Mouse (Mus musculus) myocyte (in vitro differentiated cells): ENCODE measurements at regions not wholly inside any gene's neighbourhood (a gene's known extent, or its start where the extent isn't known, plus 50 kb on each side); places are given as distances from the start of the nearest gene placed in this dataset.

Experiments
- H3K27me3 ChIP-seq: one replicate; pipeline ENCODE4 v1.6.1; 2011; ENCODE audit not compliant: control insufficient read depth, insufficient read depth, insufficient read length
- H3K36me3 ChIP-seq: one replicate; pipeline ENCODE4 v1.6.1; 2011; ENCODE audit not compliant: control insufficient read depth, insufficient read depth
- H3K4me2 ChIP-seq: one replicate; pipeline ENCODE4 v1.6.1; 2011; ENCODE audit warnings: low read depth, control low read depth
- H3K4me3 ChIP-seq: one replicate; pipeline ENCODE4 v1.5.1; 2011; ENCODE audit warnings: mild to moderate bottlenecking, control low read depth, moderate library complexity
- H3K79me2 ChIP-seq: one replicate; pipeline ENCODE4 v1.6.1; 2011; ENCODE audit not compliant: control insufficient read depth, insufficient read depth
- H3ac ChIP-seq: one replicate; pipeline ENCODE4 v1.6.1; 2011; ENCODE audit not compliant: control insufficient read depth, insufficient read length
- CEBPB ChIP-seq: IDR thresholded peaks from 2 replicates; pipeline ENCODE4 v1.6.1; 2011; ENCODE audit warnings: mild to moderate bottlenecking, moderate library complexity; ENCODE audit not compliant: poor library complexity, insufficient read depth, severe bottlenecking
- E2F4 ChIP-seq: IDR thresholded peaks from one replicate; pipeline ENCODE4 v1.6.1; 2011; ENCODE audit warnings: mild to moderate bottlenecking, control low read depth, moderate library complexity; ENCODE audit not compliant: insufficient read depth
- MAX ChIP-seq: IDR thresholded peaks from one replicate; pipeline ENCODE4 v1.6.1; 2011; ENCODE audit warnings: low read depth, mild to moderate bottlenecking, control low read depth
- MYOD1 ChIP-seq, 3 experiments: IDR thresholded peaks; one replicate each; pipeline ENCODE4 v1.6.1; 2011; ENCODE audit warnings: control low read depth in 2 of 3, low read depth in 2 of 3, mild to moderate bottlenecking in 2 of 3, moderate library complexity in 1 of 3; ENCODE audit not compliant: insufficient read length in 2 of 3, control insufficient read depth in 1 of 3
- MYOG ChIP-seq, 3 experiments: IDR thresholded peaks; one replicate each; pipeline ENCODE4 v1.6.1; 2011; ENCODE audit warnings: control low read depth in 2 of 3, low read depth in 2 of 3, mild to moderate bottlenecking in 2 of 3; ENCODE audit not compliant: insufficient read length in 2 of 3, control insufficient read depth in 1 of 3, insufficient read depth in 1 of 3
- POLR2A ChIP-seq: IDR thresholded peaks from one replicate; pipeline ENCODE4 v1.6.1; 2011; ENCODE audit warnings: low read depth, mild to moderate bottlenecking, control low read depth, moderate library complexity; ENCODE audit not compliant: insufficient read length
- POLR2AphosphoS2 ChIP-seq: IDR thresholded peaks from one replicate; pipeline ENCODE4 v1.6.1; 2011; ENCODE audit warnings: low read depth, control low read depth; ENCODE audit not compliant: insufficient read length
- REST ChIP-seq: IDR thresholded peaks from one replicate; pipeline ENCODE4 v1.6.1; 2011; ENCODE audit warnings: mild to moderate bottlenecking, control low read depth, moderate library complexity; ENCODE audit not compliant: insufficient read depth, insufficient read length
- SRF ChIP-seq: IDR thresholded peaks from one replicate; pipeline ENCODE4 v1.6.1; 2011; ENCODE audit warnings: low read depth; ENCODE audit not compliant: control insufficient read depth, insufficient read length
- TCF12 ChIP-seq: IDR thresholded peaks from one replicate; pipeline ENCODE4 v1.6.1; 2011; ENCODE audit warnings: mild to moderate bottlenecking, control low read depth; ENCODE audit not compliant: poor library complexity, insufficient read depth, severe bottlenecking
- TCF3 ChIP-seq: IDR thresholded peaks from one replicate; pipeline ENCODE4 v1.6.1; 2011; ENCODE audit warnings: low read depth, control low read depth; ENCODE audit not compliant: insufficient read length
- USF1 ChIP-seq: IDR thresholded peaks from one replicate; pipeline ENCODE4 v1.6.1; 2011; ENCODE audit warnings: low read depth, mild to moderate bottlenecking, control low read depth, moderate library complexity

DNA sequence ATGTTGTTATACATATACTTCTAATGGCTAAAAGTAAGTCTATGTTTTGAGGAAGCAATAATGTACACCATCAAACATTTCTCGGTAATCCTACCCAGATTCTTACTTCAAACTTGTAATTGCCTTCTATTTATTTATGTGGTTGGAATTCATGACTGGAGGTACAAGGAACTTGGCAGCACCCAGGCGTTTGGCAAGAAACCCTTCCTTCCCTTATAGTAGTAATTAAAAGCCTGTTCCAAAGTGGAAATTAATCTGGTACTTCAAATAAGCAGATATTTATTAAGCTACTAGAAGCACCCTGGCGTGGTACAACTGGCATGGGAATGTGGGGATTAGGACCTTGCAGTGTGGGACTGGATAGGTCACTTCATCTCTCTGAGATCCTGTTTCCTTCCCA lies 322.9 kb upstream of the Rora start:
- Histone ChIP-seq H3K79me2 (no peaks in the 10 kb centered on the region), H3K36me3 (no peaks in the 10 kb centered on the region), H3ac (no peak overlapping the region), H3K4me3 (no peak overlapping the region), H3K27me3 (no peaks in the 10 kb centered on the region), H3K4me2 (no peak overlapping the region)
- TF ChIP-seq TCF12 (no peak), POLR2A (no peak), CEBPB (no peak), SRF (no peak), MAX (no peak), E2F4 (no peak), REST (no peak), MYOD1 (IDR thresholded peaks at IDR 0.05; ENCODE audit: control insufficient read depth in 1 of 3, insufficient read length in 2 of 3, low read depth in 2 of 3) (no peak), USF1 (no peak), MYOG (IDR thresholded peaks at IDR 0.05; ENCODE audit: control insufficient read depth in 1 of 3, insufficient read depth in 1 of 3, insufficient read length in 2 of 3, low read depth in 2 of 3) (no peak), POLR2AphosphoS2 (no peak), TCF3 (no peak)

DNA sequence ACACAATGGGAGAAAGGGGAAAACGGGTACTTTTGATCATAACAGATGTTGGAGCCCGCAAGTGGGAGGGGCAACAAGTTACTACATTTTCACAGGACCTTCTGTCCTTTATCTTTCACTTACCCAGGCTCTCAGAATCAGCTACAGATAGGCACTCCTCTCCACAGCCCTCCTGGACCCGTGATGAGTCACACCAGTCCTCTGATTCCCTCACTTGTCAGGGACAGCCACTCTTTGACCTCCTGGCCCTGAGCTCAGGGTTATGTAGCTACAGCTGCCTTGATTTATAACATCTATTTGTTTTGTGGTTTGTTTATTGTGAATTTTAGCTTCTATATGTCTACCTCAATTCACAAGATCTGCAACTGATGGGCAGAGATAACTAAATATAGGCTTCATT lies 312.7 kb upstream of the Rora start:
- Histone ChIP-seq H3K79me2 (no peaks in the 10 kb centered on the region), H3K36me3 (no peaks in the 10 kb centered on the region), H3ac (no peak overlapping the region), H3K4me3 (no peak overlapping the region), H3K4me2 (no peak overlapping the region), H3K27me3 (no peaks in the 10 kb centered on the region)
- no peak for TF ChIP-seq TCF12
- TF ChIP-seq USF1: no peak
- TF ChIP-seq MYOD1 (IDR thresholded peaks at IDR 0.05; ENCODE audit: control insufficient read depth in 1 of 3, insufficient read length in 2 of 3, low read depth in 2 of 3): no peak
- no peak for TF ChIP-seq CEBPB
- no peak for TF ChIP-seq POLR2AphosphoS2
- no peak for TF ChIP-seq SRF
- TF ChIP-seq MYOG (IDR thresholded peaks at IDR 0.05; ENCODE audit: control insufficient read depth in 1 of 3, insufficient read depth in 1 of 3, insufficient read length in 2 of 3, low read depth in 2 of 3): no peak
- no peak for TF ChIP-seq REST
- no peak for TF ChIP-seq POLR2A
- TF ChIP-seq TCF3: no peak

DNA sequence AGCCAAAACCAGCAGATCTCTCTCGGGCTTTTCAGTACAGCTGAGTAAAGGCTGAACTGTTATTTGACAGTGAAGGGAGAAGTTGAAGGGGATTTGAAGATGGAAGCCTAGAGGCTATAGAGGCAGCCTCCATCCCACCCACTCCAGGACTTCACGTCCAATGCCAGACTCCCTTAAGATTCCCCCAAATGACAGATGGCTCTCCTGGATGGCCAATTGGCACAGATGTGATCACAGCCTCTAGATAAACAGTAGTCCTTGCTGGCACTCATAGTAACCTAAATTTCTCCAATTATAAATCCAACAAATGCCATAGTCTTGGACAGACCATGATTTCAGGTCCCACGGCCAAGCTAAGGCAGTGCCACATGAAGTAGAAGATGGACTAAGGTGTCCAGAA lies 312.1 kb upstream of the Rora start:
- Histone ChIP-seq H3K4me2 (no peak overlapping the region), H3K36me3 (no peaks in the 10 kb centered on the region), H3K27me3 (no peaks in the 10 kb centered on the region), H3K4me3 (no peak overlapping the region), H3ac (no peak overlapping the region), H3K79me2 (no peaks in the 10 kb centered on the region)
- no peak for TF ChIP-seq MYOG (IDR thresholded peaks at IDR 0.05; ENCODE audit: control insufficient read depth in 1 of 3, insufficient read depth in 1 of 3, insufficient read length in 2 of 3, low read depth in 2 of 3)
- TF ChIP-seq TCF3: no peak
- no peak for TF ChIP-seq MAX
- TF ChIP-seq E2F4: no peak
- no peak for TF ChIP-seq CEBPB
- TF ChIP-seq POLR2AphosphoS2: no peak
- TF ChIP-seq POLR2A: no peak
- no peak for TF ChIP-seq REST
- TF ChIP-seq MYOD1 (IDR thresholded peaks at IDR 0.05; ENCODE audit: control insufficient read depth in 1 of 3, insufficient read length in 2 of 3, low read depth in 2 of 3): no peak
- no peak for TF ChIP-seq SRF

DNA sequence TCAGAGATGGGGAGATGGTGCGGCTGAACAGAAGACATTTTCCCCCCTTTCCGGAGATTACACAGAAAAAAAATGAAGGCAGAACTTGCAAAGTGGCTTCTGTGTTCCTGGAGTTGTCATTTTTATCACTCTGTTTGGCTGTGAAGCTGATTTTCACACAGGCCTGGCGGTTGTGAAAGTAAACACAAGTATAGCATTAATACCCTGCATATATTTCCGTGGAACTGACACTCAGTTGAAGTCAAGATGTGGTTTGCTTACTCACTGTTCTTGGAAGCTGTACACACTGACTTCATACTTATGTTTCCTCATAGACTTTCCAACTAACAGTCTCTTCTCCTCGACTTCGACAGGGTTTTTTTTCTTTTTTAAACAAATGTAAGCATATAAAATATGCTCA lies 306.2 kb upstream of the Rora start:
- H3K36me3 ChIP-seq: no peaks in the 10 kb centered on the region

DNA sequence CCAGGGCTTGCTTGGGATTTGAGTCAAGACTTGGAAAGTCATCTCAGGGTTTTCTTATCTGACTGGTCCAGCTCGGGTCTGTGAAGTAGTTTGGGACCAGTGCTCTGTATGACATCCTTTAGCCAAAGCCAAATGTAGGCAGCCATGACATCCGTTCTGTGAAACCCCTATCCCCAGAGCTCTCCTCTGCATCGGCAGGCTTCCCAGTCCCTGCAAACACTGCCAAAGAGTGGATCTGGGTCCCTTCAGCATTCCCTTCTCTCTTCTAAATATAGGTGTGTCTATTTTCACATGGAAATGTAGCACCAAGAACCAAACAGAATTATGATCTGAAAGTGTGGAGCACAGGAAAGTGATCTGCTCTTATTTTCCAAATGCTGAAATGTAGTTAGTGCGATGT lies 302.1 kb upstream of the Rora start:
- H3K36me3 ChIP-seq: no peaks in the 10 kb centered on the region
- no peak overlapping the region for H3ac ChIP-seq
- no peaks in the 10 kb centered on the region for H3K27me3 ChIP-seq
- no peaks in the 10 kb centered on the region for H3K79me2 ChIP-seq
- TF ChIP-seq POLR2A (no peak), TCF12 (no peak), SRF (no peak), E2F4 (no peak), MAX (no peak), REST (no peak), TCF3 (no peak), MYOG (IDR thresholded peaks at IDR 0.05; ENCODE audit: control insufficient read depth in 1 of 3, insufficient read depth in 1 of 3, insufficient read length in 2 of 3, low read depth in 2 of 3) (no peak), CEBPB (no peak), POLR2AphosphoS2 (no peak), MYOD1 (IDR thresholded peaks at IDR 0.05; ENCODE audit: control insufficient read depth in 1 of 3, insufficient read length in 2 of 3, low read depth in 2 of 3) (no peak), USF1 (no peak)
- no peak overlapping the region for H3K4me2 ChIP-seq
- H3K4me3 ChIP-seq: no peak overlapping the region

More for the DNA sequence above, 306.2 kb upstream of the Rora start:
- no peak overlapping the region for H3K4me3 ChIP-seq
- no peak overlapping the region for H3K4me2 ChIP-seq
- H3K79me2 ChIP-seq: no peaks in the 10 kb centered on the region
- H3ac ChIP-seq: no peak overlapping the region
- H3K27me3 ChIP-seq: no peaks in the 10 kb centered on the region
- TF ChIP-seq REST: no peak
